Mouse (Mus musculus) stomach, postnatal 0 days (tissue): ENCODE results near the gene Prkce. TPM values are rescaled to one million over a fixed set of nuclear protein-coding genes. Genes with fewer than 3 reads are reported as not detected.

ENCODE experiments used
- ATAC-seq: fragments of 200-750 bp; cut with Nextera tagmentation; 2 replicates; pipeline ENCODE4 v1.8.0; 2017; ENCODE audit not compliant: low FRiP score, low TSS enrichment
- DNase-seq: peaks from one replicate; pipeline ENCODE4 v3.0.0-alpha.2; 2016; ENCODE audit warnings: low spot score
- H3K27ac ChIP-seq: fragments of 300-500 bp; sonication (generic); replicated peaks from 2 replicates; pipeline ENCODE4 v1.5.1; 2014; ENCODE audit warnings: mild to moderate bottlenecking, control low read depth
- H3K27me3 ChIP-seq: fragments of 300-500 bp; sonication (generic); 2 replicates; pipeline ENCODE4 v1.6.1; 2014; ENCODE audit warnings: low read length; ENCODE audit not compliant: control insufficient read depth, insufficient read depth
- H3K36me3 ChIP-seq: fragments of 300-500 bp; sonication (generic); 2 replicates; pipeline ENCODE4 v1.6.1; 2014; ENCODE audit warnings: low read length, mixed read lengths; ENCODE audit not compliant: control insufficient read depth, insufficient read depth
- H3K4me1 ChIP-seq: fragments of 300-500 bp; sonication (generic); replicated peaks from 2 replicates; pipeline ENCODE4 v1.6.1; 2014; ENCODE audit warnings: antibody characterized with exemption; ENCODE audit not compliant: control insufficient read depth, insufficient read depth
- H3K4me2 ChIP-seq: fragments of 300-500 bp; sonication (generic); replicated peaks from 2 replicates; pipeline ENCODE4 v1.6.1; 2014; ENCODE audit warnings: low read depth, mild to moderate bottlenecking, control low read depth, moderate library complexity
- H3K4me3 ChIP-seq: fragments of 300-500 bp; sonication (generic); 2 replicates; pipeline ENCODE4 v1.5.1; 2014; ENCODE audit warnings: low read depth, low read length, control low read depth
- H3K9ac ChIP-seq: fragments of 300-500 bp; sonication (generic); 2 replicates; pipeline ENCODE4 v1.6.1; 2014; ENCODE audit warnings: mild to moderate bottlenecking, low read length, control low read depth, mixed read lengths
- H3K9me3 ChIP-seq: fragments of 300-500 bp; sonication (generic); 2 replicates; pipeline ENCODE4 v1.6.1; 2016; ENCODE audit warnings: low read length; ENCODE audit not compliant: control insufficient read depth
- CTCF ChIP-seq: IDR thresholded peaks from 2 replicates; pipeline ENCODE4 v1.5.1; 2016; ENCODE audit warnings: antibody characterized with exemption, low read depth, mild to moderate bottlenecking, moderate library complexity
- EP300 ChIP-seq: optimal IDR thresholded peaks from 2 replicates; pipeline ENCODE3; 2016; ENCODE audit warnings: antibody characterized with exemption
- WGBS: fragments of 180-500 bp; shearing (Covaris S2); extraction: QIAGEN DNeasy Blood & Tissue Kit; methylation state at CpG from one replicate; pipeline ENCODE4 v1.1.7; 2014; 5-methylcytosine and 5-hydroxymethylcytosine counted together
- polyA plus RNA-seq: library from polyadenylated mRNA; unstranded; fragments of >200 nt; fragmentation: Nextera tagmentation; extraction: Ambion mirVana; gene quantifications from 2 replicates; pipeline ENCODE4 v1.2.1, GENCODE M21; 2015

Gene Prkce
- polyA plus RNA-seq, 1 experiment from 2014 or later, result 3.4 TPM

GRCm38 (mm10) chr17:86316771-86317170 is 149.2 kb downstream of the Prkce start:
- no peak overlapping the region for H3K4me3 ChIP-seq
- DNase-seq, result no peak
- 84% methylated on average over 5 of the region's 5 CpGs for WGBS
- TF ChIP-seq CTCF, result no peak
- H3K9me3 ChIP-seq, result no peaks in the 10 kb centered on the region
- no peak for ATAC-seq
- H3K27me3 ChIP-seq, result no peaks in the 10 kb centered on the region
- no peak overlapping the region for H3K4me2 ChIP-seq
- H3K4me1 ChIP-seq, result no peaks in the 10 kb centered on the region
- H3K27ac ChIP-seq, result no peak overlapping the region
- H3K36me3 ChIP-seq, result no peaks in the 10 kb centered on the region
- H3K9ac ChIP-seq, result no peak overlapping the region

DNA sequence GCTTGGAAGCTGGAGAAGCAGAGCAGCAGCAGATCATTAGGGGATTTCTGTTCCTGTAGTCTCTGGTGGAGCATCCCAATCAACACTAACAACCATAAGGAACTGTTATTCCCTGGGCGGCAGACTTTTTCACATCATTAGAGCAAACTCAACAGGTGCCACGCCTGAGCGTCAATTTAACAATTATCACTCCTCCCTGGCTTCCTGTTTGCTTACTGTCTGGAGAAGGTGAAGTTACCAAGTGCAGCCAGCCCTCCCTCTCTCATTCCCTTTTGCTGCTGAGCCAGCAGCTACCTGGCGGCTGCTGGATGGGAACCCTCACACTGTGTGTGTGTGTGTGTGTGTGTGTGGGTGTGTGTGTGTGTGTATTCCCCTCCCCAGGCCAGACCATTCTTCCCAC is 149.6 kb downstream of the Prkce start:
- Histone ChIP-seq H3K36me3 (no peaks in the 10 kb centered on the region), H3K27me3 (no peaks in the 10 kb centered on the region), H3K4me1 (no peaks in the 10 kb centered on the region), H3K9me3 (no peaks in the 10 kb centered on the region), H3K27ac (no peak overlapping the region), H3K4me2 (no peak overlapping the region), H3K9ac (no peak overlapping the region), H3K4me3 (no peak overlapping the region)
- WGBS, result 35% methylated on average over 4 of the region's 4 CpGs
- no peak for DNase-seq
- no peak for ATAC-seq
- TF ChIP-seq CTCF, result no peak
- no peak for TF ChIP-seq EP300

GRCm38 (mm10) chr17:86319967-86320602 is 152.5 kb downstream of the Prkce start:
- no peak for ATAC-seq
- Histone ChIP-seq H3K36me3 (no peaks in the 10 kb centered on the region), H3K27me3 (no peaks in the 10 kb centered on the region), H3K9ac (no peak overlapping the region), H3K27ac (no peak overlapping the region), H3K4me3 (no peak overlapping the region), H3K4me2 (no peak overlapping the region), H3K4me1 (peaks cover 4% of the 10 kb centered on the region), H3K9me3 (no peaks in the 10 kb centered on the region)
- TF ChIP-seq EP300 (peak; percentile 62), CTCF (no peak)
- WGBS, result 86% methylated on average over 13 of the region's 13 CpGs
- DNase-seq, result no peak

- no peak for TF ChIP-seq EP300
- TF ChIP-seq CTCF, result no peak
- ATAC-seq (peak; percentile 73; the same call in 1 of the 2 replicates), DNase-seq (no peak)
- H3K9me3 ChIP-seq, result no peaks in the 10 kb centered on the region
- H3K36me3 ChIP-seq, result no peaks in the 10 kb centered on the region
- H3K9ac ChIP-seq, result no peak overlapping the region
- H3K4me1 ChIP-seq, result peaks cover 4% of the 10 kb centered on the region
- H3K4me2 ChIP-seq, result no peak overlapping the region
- no peaks in the 10 kb centered on the region for H3K27me3 ChIP-seq
- H3K27ac ChIP-seq, result no peak overlapping the region
- WGBS, result 50% methylated on average over 5 of the region's 5 CpGs
- H3K4me3 ChIP-seq, result no peak overlapping the region
These were observed 155.3 kb downstream of the Prkce start for GRCm38 (mm10) chr17:86322840-86323239.

DNA sequence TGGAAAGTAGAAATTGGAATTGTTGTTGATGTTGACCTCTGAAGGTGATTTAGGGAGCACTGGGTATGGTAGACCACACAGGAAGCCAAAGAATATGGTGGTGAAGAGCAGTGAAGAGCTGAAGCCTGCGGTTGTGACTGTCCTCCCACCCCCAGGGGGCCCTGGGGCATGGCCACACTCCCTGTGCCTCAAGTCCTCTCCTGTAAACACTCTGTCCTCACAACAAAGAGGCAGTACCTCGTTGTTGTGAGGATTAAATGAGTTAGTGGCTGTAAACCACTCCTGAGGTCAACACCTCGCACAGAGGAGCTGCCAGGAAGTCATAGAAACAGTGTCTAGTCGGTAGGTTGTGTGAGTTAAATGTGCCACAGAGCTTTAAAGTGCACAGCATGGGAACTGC is 155.7 kb downstream of the Prkce start:
- no peaks in the 10 kb centered on the region for H3K36me3 ChIP-seq
- H3K27ac ChIP-seq, result 0 out of 2 replicates have a peak overlapping the region, but pooled peaks have one; percentile 24
- no peak overlapping the region for H3K9ac ChIP-seq
- H3K9me3 ChIP-seq, result no peaks in the 10 kb centered on the region
- peaks cover 4% of the 10 kb centered on the region for H3K4me1 ChIP-seq
- no peaks in the 10 kb centered on the region for H3K27me3 ChIP-seq
- TF ChIP-seq CTCF (no peak), EP300 (no peak)
- 53% methylated on average over 4 of the region's 4 CpGs for WGBS
- no peak for DNase-seq
- H3K4me3 ChIP-seq, result no peak overlapping the region
- no peak for ATAC-seq
- no peak overlapping the region for H3K4me2 ChIP-seq

DNA sequence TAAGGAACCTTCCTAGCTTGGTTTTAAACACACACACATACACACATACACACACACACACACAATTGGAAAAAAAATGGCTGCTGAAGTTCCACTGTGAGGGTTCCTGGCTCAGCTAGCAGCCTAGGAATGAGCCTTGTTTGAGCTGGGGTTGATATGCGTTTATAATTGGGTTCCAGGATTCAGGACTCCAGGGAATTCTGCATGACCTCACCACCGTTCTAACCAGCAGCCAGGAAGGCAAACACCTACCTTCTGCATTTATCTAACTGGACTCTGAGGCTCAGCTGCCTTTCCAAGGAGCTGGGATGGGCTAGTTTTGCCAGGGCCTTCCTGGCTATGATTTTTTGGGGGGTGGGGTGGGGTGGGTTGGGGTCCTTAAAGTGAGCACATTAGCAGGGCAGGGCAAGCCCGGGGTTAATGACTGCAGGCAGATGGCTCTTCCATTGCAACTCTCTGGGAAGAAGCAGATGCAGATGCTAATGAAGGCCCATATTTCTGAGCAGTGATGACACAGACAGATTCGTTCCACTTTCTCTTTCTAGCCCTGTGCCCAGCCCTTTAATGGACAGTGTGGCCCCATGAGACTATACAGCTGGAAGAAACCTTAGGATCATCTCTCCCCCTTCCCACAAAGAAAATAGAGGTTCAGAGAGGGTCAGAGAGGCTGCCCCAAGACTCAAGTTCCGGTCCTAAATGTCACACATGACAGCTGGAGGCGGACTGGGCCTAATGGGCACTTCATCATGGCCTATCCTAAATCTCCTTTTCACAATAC is 156.5 kb downstream of the Prkce start:
- Histone ChIP-seq H3K27me3 (no peaks in the 10 kb centered on the region), H3K36me3 (no peaks in the 10 kb centered on the region), H3K4me2 (no peak overlapping the region), H3K9me3 (no peaks in the 10 kb centered on the region), H3K27ac (peak overlapping the region; percentile 45; the same call in 1 of the 2 replicates), H3K4me3 (no peak overlapping the region), H3K4me1 (peaks cover 4% of the 10 kb centered on the region), H3K9ac (no peak overlapping the region)
- TF ChIP-seq CTCF, result no peak
- no peak for TF ChIP-seq EP300
- ATAC-seq (peak; percentile 42; the same call in 1 of the 2 replicates), DNase-seq (no peak)
- WGBS, result 45% methylated on average over 6 of the region's 6 CpGs
